Comparison of ENCODE assay signal across 12 mouse cellular contexts in the genomic region with DNA sequence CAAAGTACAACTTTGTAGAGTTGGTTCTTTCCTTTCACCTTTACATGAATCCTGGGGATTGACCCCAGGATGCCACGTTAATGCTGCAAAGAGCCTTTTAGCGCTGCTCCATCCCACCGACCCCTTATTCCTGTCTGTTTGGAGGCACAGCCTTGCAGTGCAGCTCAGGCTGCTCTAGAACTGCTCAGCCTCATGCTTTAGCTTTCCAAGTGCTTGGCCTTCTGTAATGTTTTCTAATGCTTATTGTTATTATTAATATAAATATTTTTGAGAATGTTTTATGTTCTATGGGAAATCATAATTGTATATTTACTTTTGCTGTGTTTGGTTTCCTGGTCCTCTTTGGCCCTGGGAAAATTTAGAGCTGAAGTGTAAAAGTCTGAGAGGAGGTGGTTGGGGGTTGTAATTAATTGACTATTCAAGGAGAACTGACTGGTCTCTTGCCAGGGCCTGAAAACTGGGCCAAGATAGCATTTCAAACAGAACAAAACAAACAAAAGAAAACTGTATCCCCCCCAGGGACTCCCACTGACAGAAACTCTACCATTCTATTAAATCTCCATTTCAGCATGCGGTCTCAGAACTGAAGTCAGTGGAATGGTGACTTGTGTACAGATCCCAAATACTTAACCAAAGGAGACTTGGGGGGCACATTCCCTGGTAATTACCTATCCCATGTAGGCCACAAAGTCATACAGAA.
A peak's percentile ranks its signal among the peaks of the same experiment; 100 is the strongest.
DNase-seq lines count a peak whose midpoint lies in the region; ATAC-seq and TF ChIP-seq lines count a peak whose summit lies in the region.
"Had no signal": no experiment of that assay in that cellular context is flagged by ENCODE, and none has a peak within 500 bp of the region (broad histone marks: within the 10 kb centered on the region; RNA-seq: fewer than 3 reads in every experiment).

No protein-coding gene starts in this region.

- ATAC-seq in intestine, embryonic 15.5 days = 0 out of 2 replicates have a peak, but pooled peaks have one; percentile 12
- ATAC-seq in intestine, postnatal 0 days = no peak
- peak; percentile 59; the same call in 1 of the 2 replicates for ATAC-seq in hindbrain, embryonic 14.5 days (ENCODE audit: low FRiP score)
- ATAC-seq in intestine, embryonic 16.5 days = peak; percentile 44
- ATAC-seq: liver, embryonic 12.5 days had no signal

- H3K27me3 ChIP-seq in intestine, embryonic 15.5 days (replicated peaks) = no peaks in the 10 kb centered on the region
- H3K27me3 ChIP-seq in intestine, postnatal 0 days (replicated peaks; ENCODE audit: control insufficient read depth, insufficient read depth, low read length) = no peaks in the 10 kb centered on the region
- no peaks in the 10 kb centered on the region for H3K27me3 ChIP-seq in hindbrain, embryonic 14.5 days (ENCODE audit: control insufficient read depth, insufficient read depth, low read length)
- no peaks in the 10 kb centered on the region for H3K27me3 ChIP-seq in intestine, embryonic 16.5 days (replicated peaks; ENCODE audit: control insufficient read depth, insufficient read depth, low read length)
- H3K27me3 ChIP-seq: CH12.LX; embryonic facial prominence, embryonic 12.5 days; liver, embryonic 12.5 days had no signal

- no peak overlapping the region for H3K27ac ChIP-seq in intestine, embryonic 15.5 days
- no peak overlapping the region for H3K27ac ChIP-seq in intestine, postnatal 0 days (ENCODE audit: low read depth, low read length)
- H3K27ac ChIP-seq in hindbrain, embryonic 14.5 days = no peak overlapping the region
- no peak overlapping the region for H3K27ac ChIP-seq in intestine, embryonic 16.5 days (ENCODE audit: low read length)
- H3K27ac ChIP-seq: embryonic facial prominence, embryonic 12.5 days; left cerebral cortex, adult 2 months; liver, embryonic 12.5 days had no signal

- H3K9ac ChIP-seq in intestine, embryonic 15.5 days = no peak overlapping the region
- no peak overlapping the region for H3K9ac ChIP-seq in intestine, postnatal 0 days (ENCODE audit: low read depth, low read length)
- H3K9ac ChIP-seq in hindbrain, embryonic 14.5 days = no peak overlapping the region
- no peak overlapping the region for H3K9ac ChIP-seq in intestine, embryonic 16.5 days (ENCODE audit: low read depth, low read length)
- H3K9ac ChIP-seq: embryonic facial prominence, embryonic 12.5 days; liver, embryonic 12.5 days had no signal

- TF ChIP-seq POLR2A in lung, adult 2 months (IDR thresholded peaks at IDR 0.05; ENCODE audit: borderline replicate concordance, extremely low read depth, low read depth, low read length) = no peak

- H3K36me3 ChIP-seq in intestine, embryonic 15.5 days = no peaks in the 10 kb centered on the region
- H3K36me3 ChIP-seq in intestine, postnatal 0 days (ENCODE audit: control insufficient read depth, insufficient read depth) = no peaks in the 10 kb centered on the region
- H3K36me3 ChIP-seq in hindbrain, embryonic 14.5 days (replicated peaks; ENCODE audit: control insufficient read depth, insufficient read depth) = no peaks in the 10 kb centered on the region
- H3K36me3 ChIP-seq in intestine, embryonic 16.5 days (ENCODE audit: control insufficient read depth, insufficient read depth, low read length) = no peaks in the 10 kb centered on the region
- H3K36me3 ChIP-seq: embryonic facial prominence, embryonic 12.5 days; liver, embryonic 12.5 days had no signal

- DNase-seq in lung, postnatal 10 days = peak; percentile 10
- DNase-seq in lung, adult 2 months = no peak
- peak; percentile 57 for DNase-seq in hindbrain, embryonic 14.5 days (ENCODE audit: low spot score)
- no peak for DNase-seq in lung, postnatal 36 days
- DNase-seq: cerebellum, postnatal 25 days had no signal

- 62% methylated on average over 4 of the region's 4 CpGs for WGBS in intestine, embryonic 15.5 days
- WGBS in intestine, postnatal 0 days = 60% methylated on average over 4 of the region's 4 CpGs
- WGBS in lung, adult 2 months = 51% methylated on average over 4 of the region's 4 CpGs
- WGBS in hindbrain, embryonic 14.5 days = 44% methylated on average over 4 of the region's 4 CpGs
- WGBS in intestine, embryonic 16.5 days = 56% methylated on average over 4 of the region's 4 CpGs

- no peak overlapping the region for H3K4me3 ChIP-seq in intestine, embryonic 15.5 days (replicated peaks)
- no peak overlapping the region for H3K4me3 ChIP-seq in intestine, postnatal 0 days (ENCODE audit: low read depth, low read length)
- no peak overlapping the region for H3K4me3 ChIP-seq in lung, adult 2 months (replicated peaks; ENCODE audit: extremely low read depth, low read depth, low read length)
- no peak overlapping the region for H3K4me3 ChIP-seq in hindbrain, embryonic 14.5 days (replicated peaks; ENCODE audit: low read length)
- no peak overlapping the region for H3K4me3 ChIP-seq in intestine, embryonic 16.5 days (ENCODE audit: low read length)
- H3K4me3 ChIP-seq: embryonic facial prominence, embryonic 12.5 days; left cerebral cortex, adult 2 months; liver, embryonic 12.5 days had no signal

- no peak overlapping the region for H3K4me2 ChIP-seq in intestine, embryonic 15.5 days (replicated peaks)
- no peak overlapping the region for H3K4me2 ChIP-seq in intestine, postnatal 0 days (replicated peaks; ENCODE audit: low read depth)
- H3K4me2 ChIP-seq in hindbrain, embryonic 14.5 days (replicated peaks) = no peak overlapping the region
- no peak overlapping the region for H3K4me2 ChIP-seq in intestine, embryonic 16.5 days (ENCODE audit: low read depth, low read length)
- H3K4me2 ChIP-seq: embryonic facial prominence, embryonic 12.5 days; liver, embryonic 12.5 days had no signal

- H3K4me1 ChIP-seq in intestine, embryonic 15.5 days (replicated peaks) = no peaks in the 10 kb centered on the region
- H3K4me1 ChIP-seq in intestine, postnatal 0 days (replicated peaks; ENCODE audit: control insufficient read depth, insufficient read depth, low read length) = no peaks in the 10 kb centered on the region
- no peaks in the 10 kb centered on the region for H3K4me1 ChIP-seq in lung, adult 2 months (ENCODE audit: control insufficient read depth, insufficient read depth, low read length)
- H3K4me1 ChIP-seq in hindbrain, embryonic 14.5 days (replicated peaks; ENCODE audit: control insufficient read depth, insufficient read depth, low read length) = no peaks in the 10 kb centered on the region
- H3K4me1 ChIP-seq in intestine, embryonic 16.5 days (ENCODE audit: control insufficient read depth, insufficient read depth, low read length) = no peaks in the 10 kb centered on the region
- H3K4me1 ChIP-seq: embryonic facial prominence, embryonic 12.5 days; liver, embryonic 12.5 days had no signal

- TF ChIP-seq CTCF in intestine, postnatal 0 days (IDR thresholded peaks at IDR 0.05; ENCODE audit: low read depth) = no peak
- TF ChIP-seq CTCF in lung, adult 2 months (IDR thresholded peaks at IDR 0.05; ENCODE audit: insufficient read depth, low read length) = no peak

- no peaks in the 10 kb centered on the region for H3K9me3 ChIP-seq in intestine, embryonic 15.5 days
- H3K9me3 ChIP-seq in intestine, postnatal 0 days (ENCODE audit: control insufficient read depth) = no peaks in the 10 kb centered on the region
- no peaks in the 10 kb centered on the region for H3K9me3 ChIP-seq in hindbrain, embryonic 14.5 days (ENCODE audit: control insufficient read depth, low read length)
- H3K9me3 ChIP-seq in intestine, embryonic 16.5 days (ENCODE audit: control insufficient read depth, low read length) = no peaks in the 10 kb centered on the region
- H3K9me3 ChIP-seq: embryonic facial prominence, embryonic 12.5 days; liver, embryonic 12.5 days had no signal

Comparison
In these comparisons a context has a peak if more than half of its experiments do, and no peak if none do; other contexts are left out.
1. DNase-seq: peak in lung, postnatal 10 days (single experiment) and hindbrain, embryonic 14.5 days (single experiment); none in lung, adult 2 months (single experiment) and lung, postnatal 36 days (single experiment).